Mouse (Mus musculus) frontal cortex, adult 2 months (tissue): ENCODE data around the gene Nek9. TPM values are rescaled to one million over a fixed set of nuclear protein-coding genes. Genes with fewer than 3 reads are reported as not detected.

Experiments
- DNase-seq, 2 experiments: peaks; one replicate each; pipeline ENCODE4 v3.0.0; 2022; ENCODE audit warnings: low spot score in 1 of 2; ENCODE audit errors: extremely low spot score in 1 of 2
- polyA plus RNA-seq: library from polyadenylated mRNA; depleted of rRNA; stranded (reverse); fragments of >200 nt; gene quantifications from 2 replicates; pipeline ENCODE4 v1.2.3, GENCODE M21; 2012

Nek9 gene
- polyA plus RNA-seq, 1 experiment: 38.0 TPM

DNA sequence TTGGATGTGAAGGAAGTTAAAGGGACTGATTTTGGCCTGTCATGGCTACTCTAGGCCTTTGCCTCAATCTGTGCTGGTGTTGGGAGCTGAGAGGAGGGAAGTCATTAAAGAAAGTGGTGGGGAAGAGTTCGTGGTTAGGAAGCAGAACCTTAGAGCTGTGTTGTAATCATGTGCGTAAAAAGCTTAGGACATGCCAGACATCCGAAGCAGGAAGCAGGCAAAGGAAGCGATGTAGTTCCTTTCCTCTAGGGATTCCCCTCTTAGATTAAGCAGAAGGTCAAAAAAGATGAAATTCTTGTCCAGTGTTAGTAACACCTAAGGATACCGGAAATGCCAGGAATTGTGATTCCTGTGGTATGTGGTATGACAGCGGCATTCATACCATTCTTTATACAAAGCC is 9.2 kb upstream of the Nek9 start:
- no peak for DNase-seq

DNA sequence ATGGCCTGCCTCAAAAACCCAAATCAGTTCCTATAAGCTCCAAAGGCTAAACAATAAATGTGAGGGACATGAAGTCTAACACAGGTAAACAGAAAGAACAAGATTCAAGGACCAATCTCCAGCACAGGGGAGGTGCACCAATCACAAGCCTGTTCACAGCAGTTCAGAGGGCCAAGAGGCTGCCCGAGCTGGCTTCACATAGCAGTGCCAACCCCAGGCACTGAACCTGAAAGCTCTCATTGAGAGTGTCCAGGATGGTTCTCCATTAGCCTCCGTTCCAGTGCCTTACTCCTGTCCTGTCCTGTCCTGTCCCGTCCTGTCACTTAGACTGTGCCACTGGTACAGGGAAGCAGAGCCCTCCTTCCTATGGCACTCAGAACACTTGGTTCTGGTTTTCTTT is 8.0 kb upstream of the Nek9 start:
- no peak for DNase-seq

DNA sequence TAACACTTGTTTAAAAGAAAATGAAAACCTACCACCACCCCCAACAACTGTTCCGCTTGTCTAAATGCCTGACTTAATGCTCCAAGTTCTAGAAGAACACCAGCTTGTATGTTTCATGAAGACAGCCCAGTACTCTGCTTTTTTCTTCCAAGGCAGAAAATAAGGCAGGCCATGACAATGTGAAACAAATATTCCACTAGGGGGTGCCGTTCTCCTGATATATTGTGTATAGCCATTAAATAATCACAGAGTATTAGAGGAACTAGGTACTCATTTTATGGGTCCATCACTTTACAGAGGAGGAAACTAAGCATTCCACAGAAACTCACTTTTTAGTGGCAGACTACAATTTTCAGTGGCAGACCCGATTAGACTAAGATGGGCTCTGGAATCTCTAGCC is 7.2 kb upstream of the Nek9 start:
- peak; percentile 23 to 88 for DNase-seq

DNA sequence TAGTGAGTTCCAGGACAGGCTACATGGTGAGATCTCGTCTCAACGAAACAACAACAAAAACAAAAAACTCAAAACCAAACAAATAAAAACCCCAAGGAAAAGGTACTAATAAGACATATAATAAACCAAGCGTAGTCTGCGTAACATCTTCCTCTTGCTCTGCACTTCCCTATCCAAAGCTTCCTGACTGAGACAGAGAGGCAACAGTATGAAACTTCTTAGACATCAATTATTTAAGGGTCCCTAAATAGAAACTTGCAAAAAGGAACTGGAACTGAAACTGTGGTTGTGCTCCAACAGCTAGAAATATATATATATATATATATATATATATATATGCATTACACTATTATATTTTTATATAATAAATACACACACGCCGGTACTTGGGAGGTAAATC is 6.4 kb upstream of the Nek9 start:
- DNase-seq: no peak

DNA sequence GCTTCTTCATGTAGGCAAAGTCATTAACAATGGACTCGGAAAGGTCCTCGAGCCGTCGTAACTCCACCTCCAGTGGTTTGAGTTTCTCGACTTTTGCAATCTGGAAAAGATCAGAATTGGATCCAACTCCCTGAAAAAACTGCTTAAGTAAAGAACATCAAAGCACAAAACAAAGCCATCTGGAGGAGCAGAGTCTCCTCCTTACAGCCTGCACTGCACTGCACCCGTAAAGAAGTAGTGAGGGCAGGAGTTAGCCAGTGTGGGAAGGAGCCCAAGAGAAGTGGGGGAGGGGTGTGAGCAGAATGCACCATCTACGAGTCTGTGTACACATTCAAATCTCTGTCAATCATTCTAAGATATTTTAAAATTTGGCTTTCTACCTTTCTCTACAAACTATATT is 5.1 kb upstream of the Nek9 start:
- no peak for DNase-seq

DNA sequence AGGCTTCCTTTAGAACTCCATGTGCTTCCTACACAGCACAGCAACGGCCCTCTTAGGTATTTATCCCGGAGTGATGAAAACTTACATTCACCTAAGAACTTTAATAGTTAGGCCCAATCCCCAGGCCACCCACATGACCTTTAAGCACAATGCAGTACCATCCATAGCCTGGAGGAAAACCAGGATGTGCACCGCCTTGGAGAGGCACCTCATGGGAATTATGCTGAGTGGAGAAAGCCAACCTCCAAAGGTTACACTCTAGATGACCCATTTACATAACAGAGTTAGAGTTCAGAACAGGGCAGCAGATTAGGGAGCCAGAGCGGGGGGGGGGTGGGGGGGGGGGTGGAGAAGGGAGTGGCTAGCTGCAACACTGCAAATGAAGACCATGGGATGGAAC is 3.1 kb upstream of the Nek9 start:
- DNase-seq: no peak

DNA sequence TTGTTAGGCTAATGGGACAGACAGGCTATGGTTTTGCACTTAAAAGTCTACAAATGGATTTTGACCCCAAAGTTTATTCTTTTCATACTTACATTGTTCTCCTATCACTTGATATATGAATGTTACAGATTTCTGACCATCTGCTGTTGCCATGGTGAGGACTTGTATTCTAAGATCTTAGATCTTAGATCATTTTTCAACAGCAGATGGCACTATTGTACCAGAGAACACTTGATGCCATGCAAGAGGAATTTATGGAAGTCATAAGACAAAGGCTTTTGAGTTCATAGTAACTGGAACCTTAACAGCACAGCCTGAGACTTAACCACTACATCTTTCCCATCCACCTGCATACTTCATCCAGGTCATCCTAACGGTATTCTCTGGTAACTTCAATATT is 2.0 kb upstream of the Nek9 start:
- peak; percentile 28 to 91 for DNase-seq

DNA sequence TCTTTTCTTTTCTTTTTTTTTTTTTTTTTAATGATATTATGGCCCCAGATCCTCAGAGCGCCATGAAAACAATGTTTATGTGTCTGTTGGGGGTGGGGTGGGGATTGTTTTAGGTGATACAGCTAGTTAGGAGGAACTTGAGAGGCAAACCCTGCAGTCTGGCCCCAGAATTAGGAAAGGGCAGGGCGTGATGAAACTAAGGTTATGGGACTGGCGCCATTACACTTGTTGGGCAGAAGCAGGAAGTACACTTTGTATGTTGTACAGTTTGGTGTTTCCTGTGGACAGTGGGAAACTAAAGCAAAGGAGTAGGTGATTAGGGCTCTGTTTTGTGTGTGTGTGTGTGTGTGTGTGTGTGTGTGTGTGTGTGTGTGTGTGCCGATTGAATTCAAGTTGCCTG is 785 bp upstream of the Nek9 start:
- DNase-seq: no peak

DNA sequence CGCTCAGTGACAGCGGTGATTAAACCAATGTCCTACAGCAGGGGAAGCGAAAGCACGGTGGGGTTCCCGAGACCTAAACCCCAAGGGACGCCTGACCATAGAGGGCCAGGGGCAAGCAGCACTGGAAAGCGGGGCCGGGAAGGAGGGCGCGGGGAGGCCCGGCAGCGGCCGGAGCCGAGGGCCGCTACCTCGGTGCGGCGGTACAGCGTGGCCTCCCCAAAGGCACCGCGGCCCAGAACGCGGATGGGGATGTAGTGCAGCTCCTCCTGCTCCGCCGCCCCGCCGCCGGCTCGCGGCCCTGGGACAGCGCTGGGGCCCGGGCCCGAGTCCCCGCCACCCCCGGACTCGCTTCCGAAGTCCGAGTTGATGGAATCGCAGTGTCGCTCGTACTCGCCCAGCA is 347 bp downstream of the Nek9 start:
- no peak for DNase-seq

DNA sequence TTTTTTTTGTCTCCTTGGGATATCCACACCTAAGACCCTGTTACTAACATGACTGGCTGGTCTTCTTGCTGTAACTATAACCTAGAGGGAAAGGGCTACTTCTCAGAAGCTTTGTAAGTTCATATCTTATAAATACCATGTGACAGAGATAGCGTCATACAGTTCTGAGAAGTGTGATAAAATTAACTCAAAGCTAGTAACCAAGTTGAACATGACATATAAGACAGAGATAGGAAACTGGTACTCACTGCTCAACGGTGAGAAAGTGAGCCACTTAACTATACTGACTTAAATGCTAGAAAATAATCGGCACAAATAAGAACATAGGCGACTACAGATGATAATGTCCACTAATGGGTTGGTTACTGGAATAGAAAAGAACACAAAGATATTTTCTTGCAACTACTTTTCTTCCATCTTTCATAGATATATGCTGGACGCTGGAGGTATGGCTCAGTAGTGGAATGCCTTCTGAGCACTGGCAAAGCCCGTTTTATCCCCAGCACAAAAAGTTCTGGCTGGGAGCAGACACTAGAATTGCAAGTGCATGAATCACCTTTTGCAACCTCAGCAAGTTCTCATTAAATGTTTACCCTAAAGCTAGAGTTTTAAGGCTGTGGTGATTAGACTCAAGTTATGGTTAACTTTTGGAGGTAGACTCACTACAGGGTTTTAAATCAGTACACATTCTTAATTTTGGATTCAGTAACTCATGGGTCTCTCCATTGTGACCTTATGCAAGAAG is 1.4 kb downstream of the Nek9 start:
- DNase-seq: no peak

DNA sequence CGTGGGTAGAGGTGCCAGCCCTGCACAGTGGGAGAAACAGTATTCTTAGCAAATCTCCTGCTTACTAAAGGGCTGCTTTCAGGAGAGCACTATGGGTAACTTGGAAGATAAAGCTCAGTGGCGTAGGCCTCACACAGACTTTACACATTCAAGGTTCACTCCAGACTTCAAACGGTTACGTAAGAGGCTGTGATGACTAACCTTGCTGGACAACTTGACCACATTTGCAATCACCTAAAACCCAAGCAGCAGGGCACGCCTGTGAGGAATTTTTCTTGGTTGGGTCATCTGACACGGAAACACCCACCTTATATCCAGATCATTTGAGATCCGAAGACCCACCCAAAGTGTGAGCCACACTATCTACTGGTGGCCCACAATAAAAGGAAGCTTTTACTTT is 9.0 kb downstream of the Nek9 start:
- DNase-seq: no peak

DNA sequence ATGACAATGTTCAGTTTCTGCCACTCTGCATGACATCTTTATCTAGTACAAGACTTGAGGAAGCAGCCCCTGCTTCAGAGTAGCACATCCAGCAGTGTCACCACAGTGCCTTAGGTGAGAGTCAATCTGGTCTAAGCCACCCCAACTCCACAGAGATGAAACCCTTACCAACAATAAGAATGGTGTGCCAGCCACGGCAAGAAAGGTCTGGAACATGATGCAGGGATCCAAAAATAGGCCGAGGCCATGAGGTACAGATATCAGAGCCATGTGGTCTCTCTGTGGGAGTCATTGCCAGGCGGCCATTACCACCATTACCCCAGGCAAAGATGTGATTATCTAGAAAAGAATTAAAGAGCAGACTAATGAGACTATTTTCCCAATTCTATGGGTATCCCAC is 30.5 kb downstream of the Nek9 start:
- no peak for DNase-seq

DNA sequence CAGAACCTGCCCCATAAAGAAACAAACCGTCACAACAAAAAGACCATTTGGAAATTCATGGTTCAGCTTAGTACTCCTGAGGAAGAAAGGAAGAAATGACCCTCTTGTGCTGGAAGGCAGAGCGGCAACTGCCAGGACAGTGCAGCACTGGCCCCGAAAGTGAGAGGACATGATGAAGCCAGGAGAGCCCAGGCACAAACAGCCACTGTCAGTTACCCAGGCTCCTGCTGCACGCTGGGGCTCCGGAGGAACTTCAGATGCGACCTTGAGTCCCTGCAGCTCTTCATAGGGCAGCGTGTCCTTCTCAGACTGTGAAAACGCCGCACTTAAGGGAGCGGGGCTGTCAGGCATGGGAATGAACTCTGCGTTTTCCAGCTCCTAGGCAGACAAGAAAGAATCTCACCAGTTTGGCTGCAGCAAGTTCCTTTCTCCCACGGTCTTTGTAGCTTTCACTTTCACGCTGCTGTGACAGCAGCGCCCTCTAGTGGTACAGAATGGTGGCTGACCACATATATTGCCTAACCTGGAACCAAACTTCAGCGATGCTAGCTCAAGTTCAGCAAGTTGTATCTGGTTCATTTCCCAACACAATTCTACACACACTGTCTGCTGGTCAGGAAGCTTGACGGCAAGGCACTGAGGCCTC is 33.8 kb downstream of the Nek9 start:
- peak; percentile 69 to 94 for DNase-seq

DNA sequence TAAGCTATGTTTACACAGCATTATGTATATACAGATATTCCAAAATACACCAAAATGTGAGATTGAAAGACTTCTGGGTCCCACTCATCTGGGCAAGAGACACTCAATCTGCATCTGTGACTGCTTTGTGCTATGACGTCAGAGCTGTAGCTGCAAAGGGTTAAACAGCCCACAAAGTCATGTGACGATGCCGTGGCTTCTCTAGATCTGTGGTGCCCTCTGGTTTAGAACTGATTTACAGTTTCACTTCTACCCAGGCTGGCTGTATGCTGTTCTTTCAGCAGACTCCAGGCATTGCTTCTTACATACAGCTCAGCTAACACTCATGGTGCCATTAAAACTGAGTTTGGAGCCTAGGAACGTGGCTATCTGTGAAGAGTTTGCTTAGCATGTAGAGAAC is 34.4 kb downstream of the Nek9 start:
- DNase-seq: no peak

DNA sequence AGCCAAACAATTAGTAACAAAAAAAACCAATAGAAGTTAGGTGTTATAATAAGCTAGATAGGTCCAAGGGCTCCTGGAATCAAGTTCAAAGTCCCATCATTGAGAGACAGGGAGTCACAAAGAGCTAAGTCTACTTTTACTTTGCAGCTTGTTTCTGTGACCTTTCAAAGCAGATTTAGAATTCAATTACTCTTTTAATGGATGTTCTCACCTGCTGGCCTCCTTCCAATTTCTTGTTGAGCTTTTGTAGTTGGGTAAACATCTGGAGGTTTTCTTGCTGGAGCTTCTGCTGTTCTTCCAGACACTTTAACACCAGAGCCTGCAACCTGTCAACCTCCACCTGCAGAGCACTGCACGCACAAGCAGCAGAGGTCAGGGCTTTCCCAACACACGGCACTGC is 35.9 kb downstream of the Nek9 start:
- DNase-seq: no peak

DNA sequence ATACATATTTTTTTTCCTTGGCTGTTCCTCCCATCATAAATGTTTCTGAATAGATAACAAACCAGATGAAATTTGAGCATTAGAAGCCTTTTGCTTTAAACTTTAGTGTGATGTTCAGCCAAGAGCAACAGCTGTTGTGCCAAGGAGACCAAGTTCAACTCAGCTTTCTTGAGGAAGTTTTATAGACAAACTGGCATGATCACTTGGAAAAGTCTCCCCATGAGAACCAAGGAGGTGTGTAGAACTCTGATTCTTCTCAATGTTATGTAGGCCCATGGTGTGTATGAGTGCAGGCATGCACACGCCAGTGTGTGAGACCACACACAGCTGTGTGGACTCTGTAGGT is 40.4 kb downstream of the Nek9 start:
- DNase-seq: no peak

DNA sequence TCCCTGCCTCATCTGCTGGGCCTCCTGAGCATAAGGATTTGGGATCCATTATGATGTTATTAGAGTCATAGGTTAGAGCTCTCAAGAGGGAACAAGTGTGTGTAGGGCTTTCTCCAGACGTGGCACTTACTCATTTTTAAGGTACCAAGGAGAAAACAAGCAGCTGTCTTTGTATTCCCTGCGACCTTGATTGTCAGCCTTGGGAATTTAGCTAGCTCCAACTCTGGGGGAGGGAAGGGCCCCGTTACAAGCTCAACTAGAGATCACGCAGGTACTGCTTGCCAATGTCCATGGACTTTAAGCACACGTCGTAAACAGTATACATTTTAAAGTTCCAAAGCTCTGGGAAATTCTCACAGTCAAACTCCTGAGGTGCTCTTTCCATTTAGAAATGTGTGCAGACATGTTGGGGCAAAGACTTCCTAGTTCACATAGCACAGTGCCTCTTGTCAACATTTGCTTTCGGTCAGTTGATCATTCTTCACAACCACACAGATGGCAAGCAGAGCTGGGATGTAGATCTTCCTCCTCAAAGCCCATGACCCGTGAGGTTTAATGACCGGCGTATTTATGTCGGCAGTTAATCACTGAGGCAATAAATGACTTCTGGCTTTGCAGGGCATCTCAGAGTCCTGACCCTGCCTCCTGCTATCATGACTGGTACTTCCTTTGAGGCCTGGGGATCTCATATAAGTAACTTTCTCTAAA is 40.9 kb downstream of the Nek9 start:
- DNase-seq: no peak

DNA sequence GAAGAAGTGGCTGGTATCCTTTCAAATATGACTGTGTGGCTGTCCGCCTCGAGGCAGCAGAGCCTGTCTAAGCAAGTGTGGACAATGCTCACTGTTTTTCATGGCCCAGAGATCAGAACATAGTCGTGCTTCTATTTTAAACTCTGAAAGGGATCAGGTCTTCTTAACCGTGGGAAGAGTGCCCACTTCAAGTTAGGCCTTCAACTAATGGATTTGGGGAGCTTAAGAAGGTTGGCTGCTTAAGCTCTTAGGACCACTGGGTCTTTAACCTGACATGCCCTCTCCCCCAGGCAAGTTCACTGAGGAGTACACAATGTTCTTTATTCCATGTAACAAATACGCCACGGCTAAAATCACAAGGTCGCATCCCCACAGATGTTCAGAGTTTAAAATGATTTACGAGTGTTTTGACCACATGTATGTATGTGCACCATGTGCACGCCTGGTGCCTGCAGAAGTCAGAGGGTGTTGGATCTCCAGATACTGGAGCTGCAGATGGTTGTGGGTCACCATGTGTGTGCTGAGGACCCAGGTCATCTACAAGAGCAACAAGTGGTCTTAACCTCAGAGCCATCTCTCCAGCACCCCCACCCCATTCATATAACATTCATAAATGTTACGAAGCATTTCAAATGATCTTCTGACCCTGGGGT is 41.7 kb downstream of the Nek9 start:
- DNase-seq: no peak

DNA sequence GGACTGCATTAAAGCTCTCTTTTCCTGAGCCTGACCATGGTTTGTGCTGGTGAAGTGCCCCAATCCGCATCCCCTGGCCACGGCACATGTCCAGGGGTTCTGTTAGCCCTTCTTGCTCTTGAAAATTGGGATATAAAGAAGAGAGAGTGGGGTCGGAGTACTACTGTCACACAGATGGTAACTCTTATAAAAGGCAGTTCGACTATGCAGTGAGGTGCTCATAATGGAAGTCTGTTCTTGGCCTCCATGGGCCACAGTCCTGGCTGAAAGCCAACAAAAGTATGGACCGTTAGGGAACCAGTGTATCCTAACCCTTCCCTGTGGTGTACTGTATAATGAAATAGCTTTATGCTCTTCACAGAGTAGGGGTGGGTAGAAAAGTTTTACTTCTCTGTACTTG is 42.2 kb downstream of the Nek9 start:
- DNase-seq: no peak

DNA sequence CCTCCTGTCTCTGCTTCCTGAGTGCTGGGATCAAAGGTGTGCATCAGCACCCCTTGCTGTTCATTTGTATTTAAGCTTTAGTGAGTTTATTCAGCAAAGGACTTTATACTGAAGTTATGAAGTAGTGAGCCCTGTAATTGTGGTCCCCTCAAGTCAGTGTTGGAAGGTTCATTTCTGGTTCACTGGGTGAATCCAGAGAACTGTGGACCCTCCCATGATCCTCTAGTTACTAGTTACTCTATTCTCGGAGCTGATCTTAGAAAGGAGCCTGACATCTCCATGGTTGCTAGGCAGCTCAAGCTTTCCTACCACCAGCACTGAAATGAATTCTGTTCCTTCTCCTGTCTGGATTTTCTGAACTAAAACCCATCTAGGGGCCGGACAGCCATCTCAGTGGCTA is 43.7 kb downstream of the Nek9 start:
- DNase-seq: no peak

DNA sequence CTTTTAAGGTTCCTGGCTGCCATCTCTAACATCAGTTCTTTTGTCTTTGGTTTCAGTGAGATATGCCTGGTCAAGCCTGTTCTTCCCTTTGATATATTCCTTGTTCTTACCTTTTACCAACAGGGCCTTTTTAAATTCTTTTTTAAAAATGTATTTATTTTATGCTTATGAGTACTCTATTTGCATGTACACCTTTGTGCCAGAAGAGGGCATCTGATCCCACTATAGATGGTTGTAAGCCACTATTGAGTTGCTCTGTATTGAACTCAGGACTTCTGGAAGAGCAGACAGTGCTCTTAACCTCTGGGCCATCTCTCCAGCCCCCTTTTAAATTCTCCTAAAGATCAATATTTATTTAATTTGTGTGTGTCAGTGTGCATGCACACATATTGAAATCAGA is 46.3 kb downstream of the Nek9 start:
- no peak for DNase-seq

DNA sequence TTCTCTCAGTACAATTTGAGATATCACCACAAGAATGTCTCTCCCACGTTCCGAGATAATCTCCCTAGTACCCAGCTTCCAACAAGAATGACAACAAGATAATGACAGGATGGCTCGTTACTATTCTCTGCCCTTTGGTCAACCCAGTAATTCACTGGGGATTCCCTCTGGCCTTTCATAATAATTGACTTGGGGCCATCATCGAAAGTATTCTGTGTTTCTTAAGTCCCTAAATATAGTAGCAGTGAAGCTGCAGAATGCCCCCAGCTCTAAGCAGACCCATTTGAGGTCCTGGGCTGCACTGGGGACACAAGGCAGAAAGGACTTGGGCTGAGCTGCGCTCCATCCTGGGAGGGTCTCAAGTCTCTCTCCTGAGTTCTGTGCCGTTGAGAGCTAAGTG is 46.9 kb downstream of the Nek9 start:
- no peak for DNase-seq
